Mouse (Mus musculus): ENCODE measurements around the gene Dera. TPM values are rescaled to one million over a fixed set of nuclear protein-coding genes. Genes with fewer than 3 reads are reported as not detected.

The Dera gene
- polyA plus RNA-seq, 1 experiment = 28.9 TPM

GRCm38 (mm10) chr6:137886210-137886979 lies 132.0 kb downstream of the Dera start:
- TF ChIP-seq GATA1 (IDR thresholded peaks at IDR 0.05; ENCODE audit: low read length) = no peak

DNA sequence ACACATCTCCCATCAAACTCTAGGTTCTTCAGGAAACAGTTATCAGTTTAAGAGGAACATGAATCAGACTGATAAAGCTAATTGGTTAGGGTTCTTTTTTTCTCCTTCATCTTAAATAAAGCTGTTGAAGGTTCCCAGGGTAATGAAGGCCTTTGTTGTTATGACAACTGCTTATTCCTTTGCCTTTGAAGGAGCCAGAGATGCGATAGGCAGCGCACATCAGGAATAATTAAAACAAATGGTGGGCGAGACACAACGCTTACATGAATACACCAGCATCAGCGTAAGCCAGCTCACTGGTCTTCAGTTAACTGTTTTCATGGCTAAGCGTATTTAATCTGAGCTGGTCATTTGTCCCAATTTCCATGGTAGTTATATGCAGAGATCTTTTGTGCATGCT lies 132.9 kb downstream of the Dera start:
- no peak for TF ChIP-seq GATA1 (IDR thresholded peaks at IDR 0.05; ENCODE audit: low read length)

DNA sequence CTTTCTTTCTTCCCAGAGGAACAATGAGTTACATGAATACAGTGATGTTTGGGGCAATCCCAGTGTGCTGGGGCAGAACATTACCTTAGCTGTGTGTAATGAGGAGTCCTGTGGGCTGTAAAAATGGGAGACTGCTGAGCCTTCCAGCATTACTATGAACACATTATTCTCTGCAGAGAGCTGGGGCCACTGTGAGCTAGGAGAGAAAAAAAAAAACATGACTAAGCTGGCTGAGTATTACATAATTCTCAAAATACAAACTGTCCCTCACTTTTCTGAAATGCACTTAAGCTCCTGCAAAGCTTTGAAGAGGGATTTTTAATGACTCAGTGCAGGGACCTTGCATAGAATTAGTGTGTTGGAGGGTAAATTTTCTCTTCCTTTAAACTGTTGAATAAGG lies 143.3 kb downstream of the Dera start:
- TF ChIP-seq GATA1 (IDR thresholded peaks at IDR 0.05; ENCODE audit: low read length) = no peak

- no peak for TF ChIP-seq GATA1 (IDR thresholded peaks at IDR 0.05; ENCODE audit: low read length)
Measured at GRCm38 (mm10) chr6:137901255-137901654, 146.9 kb downstream of the Dera start.

Other genes starting within 250 kb of the Dera start
- not detected in 2 replicates for gene Eps8, start 99.7 kb upstream of the Dera start, polyA plus RNA-seq (2012)
- gene Strap, start 19.5 kb upstream of the Dera start, polyA plus RNA-seq (2012) = 32.1 and 44.5 TPM in 2 replicates

Data from G1E-ER4 (cell line).